Mouse (Mus musculus): ENCODE measurements around the gene Cyp2c55. TPM values are rescaled to one million over a fixed set of nuclear protein-coding genes. Genes with fewer than 3 reads are reported as not detected.

Gene Cyp2c55
- polyA plus RNA-seq (2015; fragmentation: Nextera tagmentation; extraction: Ambion mirVana): not detected in 2 replicates

GRCm38 (mm10) chr19:39006715-39007114 is at the start of gene Cyp2c55:
TSS of gene Cyp2c55 (plus strand) at chr19:39007019.

GRCm38 (mm10) chr19:39060719-39061118 is 53.9 kb downstream of the Cyp2c55 start, which contains the start of gene Cyp2c65:
TSS of gene Cyp2c65 (plus strand) at chr19:39061015.

Small RNAs within 50 kb of the gene (microRNA-seq; reads per million reads assigned to microRNA genes)
- not detected for gene Gm23800

Other genes with a start within 250 kb of the Cyp2c55 start
- 2.7 and 3.5 TPM in 2 replicates for gene Noc3l, start 187.8 kb upstream of the Cyp2c55 start, polyA plus RNA-seq (2015; fragmentation: Nextera tagmentation; extraction: Ambion mirVana)
- 1.8 and 2.3 TPM in 2 replicates for gene Tbc1d12, start 170.4 kb upstream of the Cyp2c55 start, polyA plus RNA-seq (2015; fragmentation: Nextera tagmentation; extraction: Ambion mirVana)
- gene Hells, start 76.1 kb upstream of the Cyp2c55 start, polyA plus RNA-seq (2015; fragmentation: Nextera tagmentation; extraction: Ambion mirVana): 11.8 and 16.0 TPM in 2 replicates
- not detected in 2 replicates for gene Cyp2c65, start 54.0 kb downstream of the Cyp2c55 start, polyA plus RNA-seq (2015; fragmentation: Nextera tagmentation; extraction: Ambion mirVana)
- not detected in 2 replicates for gene Cyp2c66, start 106.9 kb downstream of the Cyp2c55 start, polyA plus RNA-seq (2015; fragmentation: Nextera tagmentation; extraction: Ambion mirVana)